Mouse (Mus musculus) midbrain, embryonic 10.5 days (tissue): ENCODE data around the gene Ncoa3. TPM values are rescaled to one million over a fixed set of nuclear protein-coding genes. Genes with fewer than 3 reads are reported as not detected.

Experiments
- polyA plus RNA-seq: library from polyadenylated mRNA; unstranded; fragments of >200 nt; fragmentation: Nextera tagmentation; extraction: Ambion mirVana; gene quantifications from 2 replicates; pipeline ENCODE4 v1.2.1, GENCODE M21; 2016

Ncoa3 gene
- polyA plus RNA-seq, 1 experiment from 2014 or later: 15.2 TPM

Other genes with a start within 250 kb of the Ncoa3 start
- 61.4 and 63.3 TPM in 2 replicates for gene Zmynd8, start 93.6 kb upstream of the Ncoa3 start, polyA plus RNA-seq
- gene Sulf2, start 163.0 kb downstream of the Ncoa3 start, polyA plus RNA-seq: 62.5 and 74.5 TPM in 2 replicates